Mouse (Mus musculus) ES-E14 (cell line): ENCODE measurements around the gene Mknk1. TPM values are rescaled to one million over a fixed set of nuclear protein-coding genes. Genes with fewer than 3 reads are reported as not detected.

Experiments used
- DNase-seq: peaks from one replicate; pipeline ENCODE4 v3.0.0-alpha.2; 2013; ENCODE audit warnings: low read depth, low spot score
- H3K27ac ChIP-seq: 2 replicates; pipeline ENCODE4 v1.5.1; 2012; ENCODE audit warnings: low read depth, mild to moderate bottlenecking, low read length, moderate library complexity, mixed read lengths; ENCODE audit not compliant: poor library complexity, insufficient read depth, severe bottlenecking
- H3K36me3 ChIP-seq: 2 replicates; pipeline ENCODE4 v1.6.1; 2012; ENCODE audit warnings: mild to moderate bottlenecking, low read length, moderate library complexity, mixed read lengths; ENCODE audit not compliant: control insufficient read depth, poor library complexity, insufficient read depth, severe bottlenecking
- H3K4me1 ChIP-seq, 2 experiments: fragments of 150-350 bp in 1 of 2; sonication (generic) in 1 of 2; 2 replicates each; pipeline ENCODE4 v1.6.1; 2012; ENCODE audit warnings: low read length in 2 of 2, mild to moderate bottlenecking in 1 of 2, mixed read lengths in 1 of 2; ENCODE audit not compliant: control insufficient read depth in 2 of 2, insufficient read depth in 2 of 2, poor library complexity in 1 of 2
- H3K4me3 ChIP-seq, 2 experiments: fragments of 150-350 bp in 1 of 2; sonication (generic) in 1 of 2; 2 replicates each; pipeline ENCODE4 v1.5.1; 2012; ENCODE audit warnings: low read length in 2 of 2, low read depth in 1 of 2, mild to moderate bottlenecking in 1 of 2, mixed read lengths in 1 of 2; ENCODE audit not compliant: insufficient read depth in 1 of 2, poor library complexity in 1 of 2, severe bottlenecking in 1 of 2
- H3K9ac ChIP-seq: 2 replicates; pipeline ENCODE4 v1.6.1; 2012; ENCODE audit warnings: low read depth, mild to moderate bottlenecking, low read length, mixed read lengths; ENCODE audit not compliant: poor library complexity, insufficient read depth, severe bottlenecking
- H3K9me3 ChIP-seq: fragments of 150-350 bp; sonication (generic); 2 replicates; pipeline ENCODE4 v1.6.1; 2012; ENCODE audit warnings: low read depth, mild to moderate bottlenecking, low read length; ENCODE audit not compliant: control insufficient read depth, insufficient read depth
- CHD2 ChIP-seq: IDR thresholded peaks from 2 replicates; pipeline ENCODE4 v1.6.1; 2014; ENCODE audit warnings: mild to moderate bottlenecking, low read depth, low read length, inconsistent platforms
- HCFC1 ChIP-seq: IDR thresholded peaks from 2 replicates; pipeline ENCODE4 v1.6.1; 2012; ENCODE audit warnings: low read length, inconsistent platforms, borderline replicate concordance; ENCODE audit not compliant: insufficient read depth
- MAFK ChIP-seq: IDR thresholded peaks from 2 replicates; pipeline ENCODE4 v1.6.1; 2014; ENCODE audit warnings: mild to moderate bottlenecking, low read depth, low read length, inconsistent platforms; ENCODE audit not compliant: insufficient read depth
- ZC3H11A ChIP-seq: IDR thresholded peaks from 2 replicates; pipeline ENCODE4 v1.6.1; 2012; ENCODE audit warnings: low read depth, mild to moderate bottlenecking, inconsistent platforms, low read length, borderline replicate concordance
- ZNF384 ChIP-seq: IDR thresholded peaks from 2 replicates; pipeline ENCODE4 v1.6.1; 2012; ENCODE audit warnings: low read depth, low read length, inconsistent platforms
- in situ Hi-C, 2 experiments: fragments of 600-800 bp; cut with MboI; formaldehyde crosslinking; loops; one replicate each; pipeline ENCODE4 v1.15.1; 2025; ENCODE audit warnings: low sequenced_read_pairs in 2 of 2, inconsistent platforms in 1 of 2; ENCODE audit not compliant: unreplicated experiment in 2 of 2
- total RNA-seq: library from RNA; depleted of rRNA; stranded (reverse); fragments of 300-350 nt; gene quantifications from 2 replicates; pipeline ENCODE4 v1.2.3, GENCODE M21; 2012; rRNA removed

Mknk1 gene
- total RNA-seq, 1 experiment, result 18.5 TPM

- Histone ChIP-seq H3K9me3 (no peaks in the 10 kb centered on the region), H3K9ac (no peak overlapping the region), H3K4me1 (0 out of 4 replicates have a peak, but pooled peaks cover 0 to 2% of the 10 kb centered on the region in 2 experiments), H3K27ac (no peak overlapping the region), H3K36me3 (no peaks in the 10 kb centered on the region), H3K4me3 (no peak overlapping the region)
- in situ Hi-C loops, result no loop called here
- DNase-seq, result no peak
- TF ChIP-seq HCFC1 (no peak), ZNF384 (no peak), MAFK (no peak), CHD2 (no peak), ZC3H11A (no peak)
These were observed 84.4 kb downstream of the Mknk1 start for GRCm38 (mm10) chr4:115923262-115923880.

GRCm38 (mm10) chr4:115927637-115928036 is 88.6 kb downstream of the Mknk1 start:
- H3K4me3 ChIP-seq, result no peak overlapping the region
- H3K27ac ChIP-seq, result no peak overlapping the region
- in situ Hi-C loops, result loop anchor here (25.0 kb wide), 2 partner anchors 865 to 1015 kb away; partner anchors contain the start of genes Tal1 (in 2 of the 2) and Foxd2 (in 1 of the 2)
- TF ChIP-seq CHD2, result no peak
- TF ChIP-seq ZNF384, result no peak
- TF ChIP-seq HCFC1, result no peak
- TF ChIP-seq ZC3H11A, result no peak
- TF ChIP-seq MAFK, result no peak
- no peaks in the 10 kb centered on the region for H3K4me1 ChIP-seq
- no peak for DNase-seq
- no peak overlapping the region for H3K9ac ChIP-seq
- H3K36me3 ChIP-seq, result no peaks in the 10 kb centered on the region
- H3K9me3 ChIP-seq, result no peaks in the 10 kb centered on the region

Other genes starting within 250 kb of the Mknk1 start
- not detected in 2 replicates for gene Cyp4a32, start 238.2 kb upstream of the Mknk1 start, total RNA-seq
- gene Cyp4b1, start 191.5 kb upstream of the Mknk1 start, total RNA-seq, result not detected in 2 replicates
- gene Efcab14, start 101.5 kb upstream of the Mknk1 start, total RNA-seq, result 17.1 and 20.2 TPM in 2 replicates
- 0.74 TPM in 1 of 2 replicates, not detected in the other for gene Tex38, start 58.2 kb upstream of the Mknk1 start, total RNA-seq
- 17.8 and 22.1 TPM in 2 replicates for gene Atpaf1, start 54.4 kb upstream of the Mknk1 start, total RNA-seq
- 4.0 and 8.3 TPM in 2 replicates for gene Mob3c, start 11.1 kb upstream of the Mknk1 start, total RNA-seq
- not detected in 2 replicates for gene Kncn, start 45.2 kb downstream of the Mknk1 start, total RNA-seq
- gene 6430628N08Rik, start 51.5 kb downstream of the Mknk1 start, total RNA-seq, result not detected in 2 replicates
- gene Dmbx1, start 100.7 kb downstream of the Mknk1 start, total RNA-seq, result 0.11 and 0.18 TPM in 2 replicates
- 5.9 and 15.5 TPM in 2 replicates for gene Faah, start 178.7 kb downstream of the Mknk1 start, total RNA-seq
- 24.8 and 36.8 TPM in 2 replicates for gene Nsun4, start 214.7 kb downstream of the Mknk1 start, total RNA-seq
- 405 and 420 TPM in 2 replicates for gene Uqcrh, start 235.9 kb downstream of the Mknk1 start, total RNA-seq
- gene Lrrc41, start 236.1 kb downstream of the Mknk1 start, total RNA-seq, result 32.2 and 42.0 TPM in 2 replicates